Mouse (Mus musculus) kidney, embryonic 16.5 days (tissue): Measurements from ENCODE around the gene Pafah1b1. TPM values are rescaled to one million over a fixed set of nuclear protein-coding genes. Genes with fewer than 3 reads are reported as not detected.

Experiments used
- ATAC-seq: fragments of 200-750 bp; cut with Nextera tagmentation; 2 replicates; pipeline ENCODE4 v1.8.0; 2017; ENCODE audit warnings: moderate TSS enrichment; ENCODE audit not compliant: low FRiP score, low TSS enrichment
- H3K27ac ChIP-seq: fragments of 300-500 bp; sonication (generic); 2 replicates; pipeline ENCODE4 v1.5.1; 2014; ENCODE audit warnings: low read length
- H3K27me3 ChIP-seq: fragments of 300-500 bp; sonication (generic); 2 replicates; pipeline ENCODE4 v1.6.1; 2014; ENCODE audit warnings: low read length, control low read depth, mixed read lengths; ENCODE audit not compliant: insufficient read depth
- H3K36me3 ChIP-seq: fragments of 300-500 bp; sonication (generic); 2 replicates; pipeline ENCODE4 v1.6.1; 2014; ENCODE audit warnings: low read length, control low read depth, mixed read lengths; ENCODE audit not compliant: insufficient read depth
- H3K4me1 ChIP-seq: fragments of 300-500 bp; sonication (generic); 2 replicates; pipeline ENCODE4 v1.6.1; 2014; ENCODE audit warnings: low read length, control low read depth, mixed read lengths; ENCODE audit not compliant: insufficient read depth
- H3K4me2 ChIP-seq: fragments of 300-500 bp; sonication (generic); replicated peaks from 2 replicates; pipeline ENCODE4 v1.6.1; 2014; ENCODE audit warnings: low read depth, low read length
- H3K4me3 ChIP-seq: fragments of 300-500 bp; sonication (generic); 2 replicates; pipeline ENCODE4 v1.5.1; 2014; ENCODE audit warnings: mild to moderate bottlenecking, low read length
- H3K9ac ChIP-seq: fragments of 300-500 bp; sonication (generic); replicated peaks from 2 replicates; pipeline ENCODE4 v1.6.1; 2014; ENCODE audit warnings: low read length
- H3K9me3 ChIP-seq: fragments of 300-500 bp; sonication (generic); 2 replicates; pipeline ENCODE4 v1.6.1; 2016; ENCODE audit warnings: low read length, control low read depth
- WGBS: fragments of 180-500 bp; shearing (Covaris S2); extraction: QIAGEN DNeasy Blood & Tissue Kit; methylation state at CpG from one replicate; pipeline ENCODE4 v1.1.7; 2014; 5-methylcytosine and 5-hydroxymethylcytosine counted together
- polyA plus RNA-seq: library from polyadenylated mRNA; unstranded; fragments of >200 nt; fragmentation: Nextera tagmentation; extraction: Ambion mirVana; gene quantifications from 2 replicates; pipeline ENCODE4 v1.2.1, GENCODE M21; 2015

Gene Pafah1b1
- 34.4 and 36.9 TPM in 2 replicates for polyA plus RNA-seq

DNA sequence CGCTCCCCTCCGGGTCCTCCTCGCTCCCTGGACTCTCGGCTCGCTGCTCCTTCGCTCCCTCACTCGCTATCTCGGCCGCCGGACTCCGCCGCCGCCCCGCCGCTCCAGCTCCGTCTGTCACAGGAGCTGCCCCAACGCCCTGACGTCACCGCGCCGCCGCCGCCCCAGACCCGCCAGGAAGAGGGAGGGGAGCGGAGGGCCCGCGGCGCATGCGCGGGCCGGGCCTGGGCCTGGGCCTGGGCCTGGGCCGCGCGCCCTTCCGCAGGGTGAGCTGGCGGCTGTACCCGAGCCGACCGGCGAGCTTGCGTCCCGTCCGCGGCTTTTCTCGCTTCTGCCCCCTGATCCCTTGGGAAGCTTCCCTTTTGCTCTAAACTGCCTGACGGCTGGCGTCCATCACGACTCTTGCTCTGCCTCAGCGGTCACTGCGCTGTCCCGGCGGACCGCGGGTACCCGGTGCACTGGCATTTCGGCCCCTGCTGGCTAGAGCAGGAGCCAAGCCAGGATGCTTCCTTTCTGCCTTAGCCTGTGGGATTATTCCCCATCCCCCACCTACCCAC, at the start of gene Pafah1b1:
Pafah1b1 (minus strand) TSS at position 436 of the 557 bp plus-strand sequence.
- 1% methylated on average over 44 of the region's 56 CpGs for WGBS
- peak; percentile 99 for ATAC-seq

DNA sequence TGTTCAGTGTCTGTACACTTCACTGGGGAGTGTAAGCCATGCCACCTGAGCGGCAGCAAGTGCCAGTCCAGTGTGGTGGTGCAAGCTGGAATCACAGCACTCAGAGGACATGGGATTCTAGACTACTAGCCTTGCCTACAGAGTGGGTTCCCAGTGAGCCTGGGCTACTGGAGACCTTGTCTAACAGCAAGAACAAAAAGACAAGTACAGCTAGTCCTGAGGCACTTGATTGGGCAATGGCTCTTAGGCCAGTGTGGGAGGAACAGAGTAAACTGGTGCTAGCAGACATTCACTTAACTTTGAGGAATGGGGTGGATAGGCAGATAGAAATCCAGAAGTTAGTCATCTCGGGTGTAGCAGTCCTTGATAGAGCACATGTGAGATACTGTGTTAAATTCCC, 47.9 kb upstream of the Pafah1b1 start:
- no peak overlapping the region for H3K4me2 ChIP-seq
- no peaks in the 10 kb centered on the region for H3K27me3 ChIP-seq
- H3K9ac ChIP-seq: no peak overlapping the region
- peaks cover 26% of the 10 kb centered on the region for H3K36me3 ChIP-seq
- no peak overlapping the region for H3K4me3 ChIP-seq
- peaks cover 15% of the 10 kb centered on the region for H3K4me1 ChIP-seq
- 84% methylated on average over 2 of the region's 2 CpGs for WGBS
- no peak for ATAC-seq
- H3K27ac ChIP-seq: no peak overlapping the region
- no peaks in the 10 kb centered on the region for H3K9me3 ChIP-seq

More for the DNA sequence above, at the start of gene Pafah1b1:
- no peaks in the 10 kb centered on the region for H3K9me3 ChIP-seq
- H3K36me3 ChIP-seq: no peaks in the 10 kb centered on the region
- peaks cover 29% of the 10 kb centered on the region for H3K4me1 ChIP-seq
- H3K4me3 ChIP-seq: peak within 1 kb of the TSS; percentile 100
- peak within 1 kb of the TSS; percentile 99 for H3K9ac ChIP-seq
- H3K4me2 ChIP-seq: peak within 1 kb of the TSS; percentile 82
- peak within 1 kb of the TSS; percentile 99 for H3K27ac ChIP-seq
- no peaks in the 10 kb centered on the region for H3K27me3 ChIP-seq

DNA sequence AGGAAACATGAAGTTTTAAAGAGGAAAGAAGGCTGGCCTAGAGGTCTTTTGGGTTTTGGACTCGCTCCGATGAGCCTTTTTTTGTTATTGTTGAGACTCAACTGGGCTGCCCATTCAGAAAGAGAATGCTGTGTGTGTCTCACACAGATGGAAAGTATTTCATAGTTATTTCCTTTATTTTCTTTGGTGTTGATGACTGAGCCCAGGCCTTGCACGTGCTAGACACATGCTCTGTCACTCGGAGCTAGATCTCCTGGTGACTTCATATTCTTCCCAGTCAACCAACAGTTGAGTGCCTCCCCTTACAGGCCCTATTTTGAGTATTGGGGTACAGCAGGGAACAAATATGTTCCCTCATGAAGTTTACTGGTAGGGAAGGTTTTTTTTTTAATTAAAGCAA, 47.2 kb upstream of the Pafah1b1 start:
- Histone ChIP-seq H3K9ac (no peak overlapping the region), H3K4me1 (peaks cover 15% of the 10 kb centered on the region), H3K36me3 (peaks cover 26% of the 10 kb centered on the region), H3K27ac (no peak overlapping the region), H3K4me2 (peak overlapping the region; percentile 75), H3K4me3 (peak overlapping the region; percentile 82), H3K27me3 (no peaks in the 10 kb centered on the region), H3K9me3 (no peaks in the 10 kb centered on the region)
- WGBS: 72% methylated on average over 4 of the region's 4 CpGs
- ATAC-seq: no peak

DNA sequence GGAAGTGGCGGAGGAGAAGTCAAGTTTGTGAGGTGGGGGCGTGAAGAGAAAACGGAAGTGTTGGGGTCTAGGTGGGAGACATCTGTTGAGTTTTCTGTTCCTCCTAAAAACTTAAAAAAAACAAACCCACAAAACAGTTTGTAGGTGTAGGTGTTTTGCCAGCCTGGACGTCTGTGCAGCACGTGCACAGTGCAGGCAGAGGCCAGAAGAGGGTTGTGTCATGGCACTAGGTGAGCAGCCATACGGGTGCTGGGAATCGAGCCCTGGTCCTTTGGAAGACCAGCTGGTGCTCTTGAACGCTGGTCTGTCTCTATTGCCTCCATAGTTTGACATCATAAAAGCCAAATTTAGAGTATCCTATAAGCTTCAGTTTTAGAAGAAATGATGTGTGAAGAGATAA, 46.8 kb upstream of the Pafah1b1 start:
- H3K4me3 ChIP-seq: peak overlapping the region; percentile 82
- WGBS: 10% methylated on average over 8 of the region's 8 CpGs
- H3K27ac ChIP-seq: peak overlapping the region; percentile 95
- peak overlapping the region; percentile 86 for H3K9ac ChIP-seq
- peak overlapping the region; percentile 75 for H3K4me2 ChIP-seq
- H3K36me3 ChIP-seq: peaks cover 25% of the 10 kb centered on the region
- no peaks in the 10 kb centered on the region for H3K9me3 ChIP-seq
- no peaks in the 10 kb centered on the region for H3K27me3 ChIP-seq
- ATAC-seq: 0 out of 2 replicates have a peak, but pooled peaks have one; percentile 13
- peaks cover 15% of the 10 kb centered on the region for H3K4me1 ChIP-seq

DNA sequence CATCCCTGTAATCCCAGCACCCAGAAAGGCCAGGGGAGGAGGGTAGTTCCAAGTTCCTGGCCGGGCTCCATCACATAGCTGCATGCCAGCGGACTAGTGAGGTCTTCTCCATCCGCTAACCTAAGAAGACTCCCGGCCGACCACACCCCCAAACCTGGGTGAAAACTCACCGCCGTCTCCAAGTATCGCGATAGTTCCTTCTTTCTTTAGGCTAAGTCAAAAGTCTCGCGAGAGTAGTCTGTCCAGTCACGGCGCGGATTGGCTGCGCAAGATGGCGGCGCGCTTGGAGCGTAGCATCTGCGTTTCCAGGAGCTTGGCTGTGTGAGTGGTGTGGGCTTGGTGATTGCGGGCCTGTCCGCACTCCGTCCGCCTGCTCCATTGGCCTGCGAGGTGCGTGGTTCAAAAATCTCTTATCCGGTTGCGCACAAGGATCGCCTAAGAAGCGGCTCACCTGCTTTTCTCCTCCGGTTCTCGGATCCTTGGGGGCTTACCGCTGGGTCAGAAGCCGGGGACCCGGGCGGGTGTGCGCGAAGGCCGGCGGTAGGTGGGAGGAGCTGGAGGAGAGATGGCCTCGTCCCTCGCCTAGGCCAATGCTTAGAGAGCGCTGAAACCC, 46.2 kb upstream of the Pafah1b1 start, which contains the start of gene Mettl16:
Mettl16 (plus strand) TSS at position 236 of the 613 bp plus-strand sequence.
- peak within 1 kb of the TSS; percentile 82 for H3K4me3 ChIP-seq
- under 1% methylated on average over 43 of the region's 43 CpGs for WGBS
- H3K4me1 ChIP-seq: peaks cover 15% of the 10 kb centered on the region
- H3K27me3 ChIP-seq: no peaks in the 10 kb centered on the region
- H3K4me2 ChIP-seq: peak within 1 kb of the TSS; percentile 75
- H3K9me3 ChIP-seq: no peaks in the 10 kb centered on the region
- peak within 1 kb of the TSS; percentile 95 for H3K27ac ChIP-seq
- H3K36me3 ChIP-seq: peaks cover 19% of the 10 kb centered on the region
- peak within 1 kb of the TSS; percentile 86 for H3K9ac ChIP-seq
- ATAC-seq: peak; percentile 97

DNA sequence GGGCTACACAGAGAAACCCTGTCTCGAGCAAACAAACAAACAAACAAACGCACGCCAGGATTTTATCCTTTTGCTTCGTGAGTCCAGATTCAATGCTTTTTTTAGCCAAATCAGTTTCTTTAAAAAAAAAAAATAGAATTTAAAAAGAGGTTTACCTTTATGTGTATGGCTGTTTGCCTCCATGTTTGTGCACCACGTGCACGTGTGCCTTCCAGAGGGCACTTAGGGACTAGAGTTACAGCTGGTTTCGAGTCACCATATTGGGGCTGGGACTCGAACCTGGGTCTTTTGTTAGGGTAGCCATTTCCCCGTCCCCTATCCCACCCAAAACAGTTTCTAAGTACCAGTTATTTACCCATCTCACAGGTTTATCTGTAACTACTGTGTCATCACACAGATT, 45.6 kb upstream of the Pafah1b1 start:
- 0 out of 2 replicates have a peak overlapping the region, but pooled peaks have one; percentile 66 for H3K27ac ChIP-seq
- WGBS: 83% methylated on average over 9 of the region's 9 CpGs
- no peak for ATAC-seq

DNA sequence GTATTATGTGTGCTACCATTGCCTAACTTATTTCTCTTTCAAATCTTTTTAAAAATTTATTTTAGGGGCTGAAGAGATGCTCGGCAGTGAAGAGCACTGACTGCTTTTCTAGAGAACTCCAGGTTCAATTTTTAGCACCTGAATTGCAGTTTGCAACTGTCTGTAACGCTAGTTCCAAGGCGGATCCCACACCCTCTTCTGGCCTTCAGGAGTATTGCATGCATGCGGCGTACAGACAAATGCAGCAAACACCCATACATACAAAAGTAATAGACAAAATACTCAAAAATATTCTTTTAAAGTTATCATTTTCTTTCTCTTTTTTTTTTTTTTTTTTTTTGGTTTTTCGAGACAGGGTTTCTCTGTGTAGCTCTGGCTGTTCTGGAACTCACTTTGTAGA, 43.6 kb upstream of the Pafah1b1 start:
- Histone ChIP-seq H3K9me3 (no peaks in the 10 kb centered on the region), H3K4me1 (peaks cover 15% of the 10 kb centered on the region), H3K4me2 (no peak overlapping the region), H3K9ac (no peak overlapping the region), H3K27ac (no peak overlapping the region), H3K27me3 (no peaks in the 10 kb centered on the region), H3K36me3 (no peaks in the 10 kb centered on the region), H3K4me3 (no peak overlapping the region)
- ATAC-seq: no peak
- WGBS: 43% methylated on average over 6 of the region's 6 CpGs

More for the DNA sequence above, 45.6 kb upstream of the Pafah1b1 start:
- H3K4me2 ChIP-seq: peak overlapping the region; percentile 75
- H3K36me3 ChIP-seq: peaks cover 13% of the 10 kb centered on the region
- H3K27me3 ChIP-seq: no peaks in the 10 kb centered on the region
- peaks cover 15% of the 10 kb centered on the region for H3K4me1 ChIP-seq
- H3K9ac ChIP-seq: peak overlapping the region; percentile 86
- peak overlapping the region; percentile 82 for H3K4me3 ChIP-seq
- H3K9me3 ChIP-seq: no peaks in the 10 kb centered on the region

DNA sequence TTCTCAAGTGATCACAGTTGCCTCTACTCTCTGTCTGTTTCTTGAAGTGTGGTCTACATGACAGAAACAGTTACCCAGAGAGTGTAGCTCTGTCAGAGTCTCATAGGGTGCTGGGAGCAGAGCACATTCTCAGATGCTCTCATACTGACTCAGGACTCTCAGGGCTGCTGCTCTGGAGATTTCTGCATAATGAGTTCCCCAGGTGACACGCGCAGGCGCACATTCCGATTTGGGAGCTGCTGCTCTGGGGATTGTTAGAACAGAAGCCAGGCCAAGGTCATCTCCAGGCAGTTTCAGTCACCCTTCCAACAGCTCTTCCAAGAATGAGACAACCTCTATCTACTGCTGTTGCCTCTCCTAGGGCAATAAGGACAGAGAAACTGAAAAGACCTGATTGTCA, 43.0 kb upstream of the Pafah1b1 start:
- H3K4me1 ChIP-seq: peaks cover 15% of the 10 kb centered on the region
- no peak overlapping the region for H3K9ac ChIP-seq
- no peaks in the 10 kb centered on the region for H3K36me3 ChIP-seq
- no peaks in the 10 kb centered on the region for H3K9me3 ChIP-seq
- H3K27me3 ChIP-seq: no peaks in the 10 kb centered on the region
- WGBS: 92% methylated on average over 4 of the region's 4 CpGs
- no peak overlapping the region for H3K4me2 ChIP-seq
- ATAC-seq: no peak
- H3K4me3 ChIP-seq: no peak overlapping the region
- H3K27ac ChIP-seq: no peak overlapping the region

DNA sequence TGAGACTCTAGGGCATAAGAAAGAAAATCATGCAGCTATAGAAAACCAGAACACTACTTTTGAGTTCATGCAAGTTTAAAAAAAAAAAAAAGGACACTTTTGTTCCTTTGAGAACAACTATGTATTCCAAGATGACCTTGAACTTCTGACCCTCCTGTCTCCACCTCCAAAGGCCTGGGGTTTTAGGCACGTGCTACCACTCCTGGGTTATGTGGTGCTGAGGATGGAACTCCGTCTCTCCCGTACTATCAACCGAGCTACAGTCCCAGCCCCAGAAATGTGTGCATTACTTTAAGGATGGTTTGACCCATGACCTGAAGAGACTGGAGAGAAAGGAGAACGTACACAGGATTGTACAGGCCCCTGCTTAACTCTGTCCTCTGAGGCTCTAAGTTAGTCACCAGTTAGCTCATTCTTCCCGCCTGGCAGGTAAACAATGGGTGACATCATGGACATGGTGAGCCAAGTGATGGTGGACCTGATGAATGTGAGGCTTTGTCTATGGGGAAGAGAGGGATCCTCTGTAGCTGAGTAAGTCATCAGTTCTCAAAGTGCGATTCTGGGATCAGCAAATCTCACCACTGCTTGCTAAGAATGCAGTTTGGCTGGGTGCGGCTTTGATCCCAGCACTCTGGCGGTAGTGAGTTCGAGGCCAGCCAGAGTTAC, 39.6 kb upstream of the Pafah1b1 start:
- H3K27ac ChIP-seq: no peak overlapping the region
- H3K4me1 ChIP-seq: no peaks in the 10 kb centered on the region
- H3K9ac ChIP-seq: no peak overlapping the region
- no peak for ATAC-seq
- H3K9me3 ChIP-seq: no peaks in the 10 kb centered on the region
- 82% methylated on average over 10 of the region's 10 CpGs for WGBS
- no peak overlapping the region for H3K4me2 ChIP-seq
- no peaks in the 10 kb centered on the region for H3K27me3 ChIP-seq
- H3K4me3 ChIP-seq: no peak overlapping the region
- H3K36me3 ChIP-seq: no peaks in the 10 kb centered on the region
